Mouse (Mus musculus): ENCODE results near the gene Plekhg6.

DNA sequence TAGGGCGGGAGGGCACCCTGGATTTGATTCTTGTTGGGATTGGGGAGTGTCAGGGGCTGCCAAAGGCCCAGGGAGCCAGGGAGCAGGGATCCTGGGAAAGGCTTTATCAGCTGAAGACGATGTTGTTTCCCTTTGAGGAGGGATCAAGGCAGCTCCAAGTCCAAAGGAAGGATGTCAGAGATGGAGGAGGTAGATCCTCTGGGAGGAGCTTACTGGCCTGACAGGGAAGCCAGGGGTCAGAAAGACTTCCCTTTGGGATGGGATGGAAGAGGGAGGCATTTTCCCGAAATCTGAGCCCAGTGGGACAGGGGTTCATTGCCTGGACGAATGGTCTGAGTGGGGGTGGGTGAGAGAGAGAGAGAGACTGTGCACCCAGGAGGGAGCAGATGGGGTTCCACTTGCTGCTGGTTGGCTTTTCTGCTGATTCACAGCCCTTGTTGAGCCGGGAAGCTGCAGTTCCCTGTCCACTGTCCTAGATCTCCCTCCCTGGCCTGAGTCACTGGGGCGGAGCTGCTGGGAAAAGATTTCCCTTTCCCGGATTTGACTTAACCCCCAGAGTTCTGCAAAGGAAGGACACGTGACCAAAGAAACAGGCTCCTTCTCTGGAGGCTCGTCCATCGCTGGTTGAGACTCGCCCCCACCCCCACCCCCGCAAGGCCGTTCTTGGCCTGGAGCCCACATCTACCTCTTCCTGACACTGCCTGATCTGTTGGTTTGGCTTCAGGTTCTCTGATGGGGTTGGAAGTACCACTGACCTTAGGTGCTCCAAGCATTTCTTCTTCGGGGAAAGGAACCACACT, 26.0 kb downstream of the Plekhg6 start:
- TF ChIP-seq CTCF (IDR thresholded peaks at IDR 0.05; ENCODE audit: low read depth, low read length) (no peak), POLR2AphosphoS5 (IDR thresholded peaks at IDR 0.05; ENCODE audit: insufficient replicate concordance, low read depth, low read length) (no peak), TAL1 (conservative IDR thresholded peaks at IDR 0.05; ENCODE audit: low read depth, low read length) (no peak), GATA1 (IDR thresholded peaks at IDR 0.05; ENCODE audit: borderline replicate concordance, low read length) (no peak), GATA2 (IDR thresholded peaks at IDR 0.05; ENCODE audit: borderline replicate concordance, low read depth, low read length) (no peak)
